Mouse (Mus musculus): Measurements from ENCODE around the gene Dclk2. TPM values are rescaled to one million over a fixed set of nuclear protein-coding genes. Genes with fewer than 3 reads are reported as not detected.

The Dclk2 gene
- polyA plus RNA-seq, 1 experiment from 2014 or later, result 5.4 TPM

DNA sequence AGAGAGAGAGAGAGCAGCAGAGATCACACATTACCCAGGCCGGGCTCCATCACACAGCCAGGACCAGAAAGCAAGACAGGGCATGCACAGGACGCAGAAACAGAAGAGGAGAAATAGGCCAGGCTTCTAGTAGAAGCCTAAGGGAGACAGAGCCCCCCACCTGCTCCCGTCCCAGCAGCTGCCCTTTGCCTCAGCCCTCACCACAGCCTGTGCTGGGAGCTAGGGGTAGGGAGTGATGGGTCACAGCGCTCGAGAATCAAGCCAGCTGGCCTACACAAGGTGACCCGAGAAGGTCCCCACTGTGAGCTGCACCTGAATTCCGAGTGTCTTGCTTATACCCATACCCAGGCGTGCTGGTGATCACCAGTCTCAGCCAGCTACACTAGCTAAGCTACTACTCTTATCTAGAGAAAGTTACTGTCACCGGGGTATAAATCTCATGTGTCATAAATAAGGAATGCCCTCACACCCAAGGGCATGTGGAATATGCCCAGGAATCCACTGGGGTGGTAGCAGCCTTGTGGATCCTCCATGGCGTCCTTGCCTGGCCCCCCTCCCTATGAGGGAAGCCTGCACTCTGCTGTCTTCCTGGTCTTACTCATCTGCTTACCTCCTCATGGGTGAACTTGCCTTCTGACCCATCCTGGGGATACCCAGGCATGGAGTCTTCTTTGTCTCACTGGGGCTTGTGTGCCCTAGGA, 133.1 kb downstream of the Dclk2 start:
- peaks cover 24% of the 10 kb centered on the region for H3K4me1 ChIP-seq
- no peak overlapping the region for H3K4me3 ChIP-seq
- no peaks in the 10 kb centered on the region for H3K27me3 ChIP-seq
- 0 out of 2 replicates have a peak, but pooled peaks have one; percentile 1 for ATAC-seq (ENCODE audit: low FRiP score, low read depth)
- H3K4me2 ChIP-seq (replicated peaks), result no peak overlapping the region
- 80% methylated on average over 10 of the region's 10 CpGs for WGBS
- H3K9ac ChIP-seq, result no peak overlapping the region
- H3K27ac ChIP-seq, result peak overlapping the region; percentile 23; the same call in 1 of the 2 replicates
- H3K9me3 ChIP-seq, result no peaks in the 10 kb centered on the region
- peaks cover 18% of the 10 kb centered on the region; the same call in 1 of the 2 replicates for H3K36me3 ChIP-seq

DNA sequence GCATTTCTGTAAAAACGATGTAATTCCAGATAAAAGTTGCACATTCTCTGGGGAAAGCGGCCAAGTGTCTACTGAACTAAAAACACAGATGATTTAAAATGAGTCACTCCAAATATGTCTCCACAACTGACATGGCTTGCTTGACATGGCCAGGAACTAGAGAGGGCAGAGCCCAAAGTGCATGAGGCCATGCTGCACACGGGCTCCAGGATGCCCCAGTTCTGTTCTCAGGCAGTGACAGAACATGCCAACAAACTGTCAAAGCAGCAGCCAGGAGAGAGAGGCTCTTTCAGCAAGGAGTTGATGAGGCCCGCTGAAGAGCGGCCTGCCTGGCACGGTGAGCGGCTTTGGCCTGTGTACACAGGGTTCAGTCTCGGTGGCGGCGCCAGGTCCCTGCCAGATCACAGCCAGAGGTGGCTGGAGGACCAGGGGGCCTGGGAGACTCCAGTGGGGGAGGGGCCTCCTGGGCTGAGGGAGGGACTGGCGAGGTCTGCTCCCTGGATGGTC, 133.8 kb downstream of the Dclk2 start:
- H3K27ac ChIP-seq, result peak overlapping the region; percentile 23; the same call in 1 of the 2 replicates
- no peak overlapping the region for H3K9ac ChIP-seq
- no peak overlapping the region for H3K4me3 ChIP-seq
- no peaks in the 10 kb centered on the region for H3K27me3 ChIP-seq
- H3K4me2 ChIP-seq (replicated peaks), result no peak overlapping the region; the same call in 1 of the 2 replicates
- H3K36me3 ChIP-seq, result peaks cover 18% of the 10 kb centered on the region; the same call in 1 of the 2 replicates
- 0 out of 2 replicates have a peak, but pooled peaks have one; percentile 33 for ATAC-seq (ENCODE audit: low FRiP score, low read depth)
- 51% methylated on average over 11 of the region's 11 CpGs for WGBS
- no peaks in the 10 kb centered on the region for H3K9me3 ChIP-seq
- H3K4me1 ChIP-seq, result peaks cover 24% of the 10 kb centered on the region

DNA sequence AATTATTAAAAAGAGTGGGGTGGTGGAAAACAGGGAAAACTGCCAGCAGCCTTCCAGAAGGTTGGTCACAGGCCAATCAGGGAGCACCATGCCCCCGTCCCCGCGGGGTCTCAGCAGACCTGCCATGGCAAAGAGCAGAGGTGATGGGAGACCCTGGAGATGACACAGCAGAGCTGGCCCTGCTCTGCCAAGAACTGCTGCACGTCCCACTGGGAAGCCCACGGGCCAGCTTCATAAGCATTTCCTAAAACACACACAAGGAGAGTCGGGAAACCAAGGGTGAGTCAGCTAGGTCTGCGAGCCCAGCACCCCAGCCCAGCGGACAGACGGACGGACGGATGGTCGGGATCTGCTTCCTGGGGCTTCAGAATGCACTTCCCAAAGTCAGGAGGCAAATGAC, 134.4 kb downstream of the Dclk2 start:
- Histone ChIP-seq H3K4me1 (peaks cover 24% of the 10 kb centered on the region), H3K36me3 (peaks cover 20% of the 10 kb centered on the region; the same call in 1 of the 2 replicates), H3K9ac (no peak overlapping the region), H3K4me2 (replicated peaks) (no peak overlapping the region), H3K27ac (no peak overlapping the region), H3K4me3 (no peak overlapping the region), H3K9me3 (no peaks in the 10 kb centered on the region), H3K27me3 (no peaks in the 10 kb centered on the region)
- 82% methylated on average over 12 of the region's 12 CpGs for WGBS
- ATAC-seq (ENCODE audit: low FRiP score, low read depth), result no peak

- 67% methylated on average over 11 of the region's 11 CpGs for WGBS
- peaks cover 32% of the 10 kb centered on the region for H3K36me3 ChIP-seq
- peaks cover 24% of the 10 kb centered on the region for H3K4me1 ChIP-seq
- no peak overlapping the region for H3K4me3 ChIP-seq
- H3K9ac ChIP-seq, result no peak overlapping the region
- no peaks in the 10 kb centered on the region for H3K27me3 ChIP-seq
- no peak overlapping the region for H3K4me2 ChIP-seq (replicated peaks)
- no peaks in the 10 kb centered on the region for H3K9me3 ChIP-seq
- H3K27ac ChIP-seq, result no peak overlapping the region
- no peak for ATAC-seq (ENCODE audit: low FRiP score, low read depth)
Measured at GRCm38 (mm10) chr3:86784930-86785329, 135.7 kb downstream of the Dclk2 start.

DNA sequence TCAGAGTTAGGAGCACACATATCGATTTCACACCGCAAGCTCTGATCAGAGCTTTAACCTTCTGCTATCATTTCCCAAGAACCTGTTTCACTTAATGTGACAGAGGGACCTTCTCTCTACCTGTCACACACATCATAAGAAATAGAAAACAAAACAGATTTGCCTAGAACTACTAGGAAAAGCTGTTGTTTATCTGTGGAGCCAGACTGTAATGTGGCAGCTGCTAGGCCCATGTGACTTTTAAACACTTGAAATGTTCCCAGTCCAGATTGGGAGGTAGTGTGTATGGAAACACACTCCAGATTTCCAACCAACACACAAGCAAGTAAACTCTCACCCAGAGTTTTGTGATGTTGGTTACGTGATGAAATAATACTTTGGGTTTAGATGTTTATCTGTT, 136.6 kb downstream of the Dclk2 start:
- H3K4me2 ChIP-seq (replicated peaks), result no peak overlapping the region
- WGBS, result 86% methylated on average over 3 of the region's 3 CpGs
- peaks cover 24% of the 10 kb centered on the region for H3K4me1 ChIP-seq
- ATAC-seq (ENCODE audit: low FRiP score, low read depth), result no peak
- no peaks in the 10 kb centered on the region for H3K27me3 ChIP-seq
- no peaks in the 10 kb centered on the region for H3K9me3 ChIP-seq
- no peak overlapping the region for H3K9ac ChIP-seq
- H3K36me3 ChIP-seq, result peaks cover 32% of the 10 kb centered on the region
- H3K27ac ChIP-seq, result no peak overlapping the region; the same call in 1 of the 2 replicates
- no peak overlapping the region for H3K4me3 ChIP-seq

DNA sequence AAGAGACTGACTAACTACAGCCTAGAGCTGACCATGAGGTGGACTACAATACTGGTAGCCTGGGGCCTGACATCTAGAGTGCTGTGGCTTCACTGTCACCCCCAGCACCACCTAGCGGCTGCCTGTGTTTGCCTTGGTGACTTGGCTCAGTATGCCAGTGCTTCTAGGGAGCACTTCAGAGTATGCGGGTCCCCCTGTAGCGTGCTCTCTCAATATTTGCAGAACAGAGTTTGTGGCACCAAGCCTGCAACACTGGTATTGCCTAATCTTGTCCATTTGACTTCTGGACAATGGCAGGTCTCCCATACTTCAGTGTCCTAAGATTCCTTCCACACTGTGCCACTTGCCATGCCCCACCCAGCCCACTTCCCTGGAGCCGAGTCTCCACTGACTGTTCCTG, 140.9 kb downstream of the Dclk2 start:
- Histone ChIP-seq H3K36me3 (peaks cover 39% of the 10 kb centered on the region), H3K4me3 (no peak overlapping the region), H3K9me3 (no peaks in the 10 kb centered on the region), H3K9ac (no peak overlapping the region), H3K27ac (no peak overlapping the region), H3K4me1 (peaks cover 14% of the 10 kb centered on the region), H3K27me3 (no peaks in the 10 kb centered on the region), H3K4me2 (replicated peaks) (no peak overlapping the region)
- 79% methylated on average over 4 of the region's 4 CpGs for whole genome bisulfite sequencing
- no peak for ATAC-seq (ENCODE audit: low FRiP score, low read depth)

GRCm38 (mm10) chr3:86775444-86775828, 145.2 kb downstream of the Dclk2 start:
- ATAC-seq (ENCODE audit: low FRiP score, low read depth), result no peak
- 0 out of 2 replicates have a peak overlapping the region, but pooled peaks have one; percentile 6 for H3K27ac ChIP-seq
- no peak overlapping the region for H3K4me2 ChIP-seq (replicated peaks)
- 80% methylated on average over 6 of the region's 6 CpGs for WGBS
- no peaks in the 10 kb centered on the region for H3K27me3 ChIP-seq
- no peak overlapping the region for H3K4me3 ChIP-seq
- H3K9ac ChIP-seq, result no peak overlapping the region
- no peaks in the 10 kb centered on the region for H3K9me3 ChIP-seq
- H3K4me1 ChIP-seq, result peaks cover 14% of the 10 kb centered on the region
- H3K36me3 ChIP-seq, result peaks cover 14% of the 10 kb centered on the region

GRCm38 (mm10) chr3:86774566-86775443, 145.8 kb downstream of the Dclk2 start:
- 68% methylated on average over 14 of the region's 14 CpGs for WGBS
- Histone ChIP-seq H3K27me3 (no peaks in the 10 kb centered on the region), H3K9ac (no peak overlapping the region), H3K4me2 (replicated peaks) (no peak overlapping the region), H3K36me3 (peaks cover 11% of the 10 kb centered on the region), H3K4me3 (no peak overlapping the region), H3K27ac (peak overlapping the region; percentile 16; the same call in 1 of the 2 replicates), H3K4me1 (peaks cover 16% of the 10 kb centered on the region), H3K9me3 (no peaks in the 10 kb centered on the region)
- 0 out of 2 replicates have a peak, but pooled peaks have one; percentile 40 for ATAC-seq (ENCODE audit: low FRiP score, low read depth)

GRCm38 (mm10) chr3:86768969-86769368, 151.7 kb downstream of the Dclk2 start:
- H3K4me1 ChIP-seq, result peaks cover 18% of the 10 kb centered on the region
- H3K27me3 ChIP-seq, result 0 out of 2 replicates have a peak, but pooled peaks cover 3% of the 10 kb centered on the region
- no peak for ATAC-seq (ENCODE audit: low FRiP score, low read depth)
- H3K4me2 ChIP-seq (replicated peaks), result peak overlapping the region; percentile 52
- H3K27ac ChIP-seq, result no peak overlapping the region
- H3K9me3 ChIP-seq, result no peaks in the 10 kb centered on the region
- H3K4me3 ChIP-seq, result no peak overlapping the region
- no peaks in the 10 kb centered on the region for H3K36me3 ChIP-seq
- H3K9ac ChIP-seq, result no peak overlapping the region
- 31% methylated on average over 6 of the region's 6 CpGs for WGBS

GRCm38 (mm10) chr3:86768553-86768952, 152.1 kb downstream of the Dclk2 start:
- Histone ChIP-seq H3K4me2 (replicated peaks) (peak overlapping the region; percentile 52), H3K4me1 (peaks cover 18% of the 10 kb centered on the region), H3K9ac (0 out of 2 replicates have a peak overlapping the region, but pooled peaks have one; percentile 14), H3K4me3 (no peak overlapping the region), H3K27ac (no peak overlapping the region), H3K36me3 (no peaks in the 10 kb centered on the region), H3K27me3 (0 out of 2 replicates have a peak, but pooled peaks cover 3% of the 10 kb centered on the region), H3K9me3 (no peaks in the 10 kb centered on the region)
- peak; percentile 89; the same call in 1 of the 2 replicates for ATAC-seq (ENCODE audit: low FRiP score, low read depth)
- WGBS, result 8% methylated on average over 8 of the region's 8 CpGs

DNA sequence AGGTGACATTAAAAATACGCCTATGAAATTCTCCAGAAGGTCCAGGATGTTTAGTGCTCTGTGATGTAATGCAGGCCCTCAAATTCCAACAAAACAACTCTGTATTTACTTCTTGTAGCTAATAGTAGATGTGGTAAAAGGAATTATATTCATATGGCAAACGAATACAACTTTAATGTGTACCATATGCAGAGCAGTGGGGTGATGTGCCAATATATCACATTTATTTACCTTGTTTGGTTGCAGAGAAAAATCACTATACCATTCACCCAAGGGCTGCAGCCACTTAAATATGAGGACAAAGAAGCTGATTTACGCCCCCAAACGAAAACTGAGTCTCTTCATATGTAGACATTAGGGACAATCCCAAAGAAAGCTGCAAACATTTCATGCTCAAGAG, 158.2 kb downstream of the Dclk2 start:
- Histone ChIP-seq H3K9ac (no peak overlapping the region), H3K4me1 (peaks cover 22% of the 10 kb centered on the region), H3K4me3 (no peak overlapping the region), H3K36me3 (no peaks in the 10 kb centered on the region), H3K4me2 (replicated peaks) (no peak overlapping the region), H3K9me3 (no peaks in the 10 kb centered on the region), H3K27ac (no peak overlapping the region), H3K27me3 (0 out of 2 replicates have a peak, but pooled peaks cover 3% of the 10 kb centered on the region)
- ATAC-seq (ENCODE audit: low FRiP score, low read depth), result peak; percentile 10; the same call in 1 of the 2 replicates
- WGBS, result 46% methylated on average over 4 of the region's 4 CpGs

DNA sequence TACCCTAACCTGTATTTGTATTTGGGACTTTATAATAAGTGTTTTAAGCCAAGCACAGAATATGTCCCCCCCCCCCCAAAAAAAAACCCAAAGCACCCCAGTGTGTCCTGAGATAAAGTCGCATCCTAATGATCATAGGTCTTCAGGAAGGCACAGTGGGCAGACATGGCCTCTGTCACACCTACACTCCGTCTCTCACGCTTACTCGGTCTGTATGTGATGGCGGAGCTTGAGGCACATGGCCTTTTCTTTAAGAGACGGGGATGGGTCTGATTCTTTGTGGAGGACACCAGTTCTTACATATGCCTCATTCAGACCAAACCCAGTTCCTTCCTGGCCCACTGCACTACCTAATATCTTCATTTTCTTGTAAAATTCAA, 158.6 kb downstream of the Dclk2 start:
- Histone ChIP-seq H3K4me3 (no peak overlapping the region), H3K4me1 (peaks cover 26% of the 10 kb centered on the region), H3K36me3 (no peaks in the 10 kb centered on the region), H3K27me3 (0 out of 2 replicates have a peak, but pooled peaks cover 3% of the 10 kb centered on the region), H3K9ac (no peak overlapping the region), H3K9me3 (no peaks in the 10 kb centered on the region), H3K27ac (peak overlapping the region; percentile 69), H3K4me2 (replicated peaks) (no peak overlapping the region)
- peak; percentile 12; the same call in 1 of the 2 replicates for ATAC-seq (ENCODE audit: low FRiP score, low read depth)
- 71% methylated on average over 6 of the region's 6 CpGs for WGBS

All from limb, embryonic 13.5 days (tissue).